Mouse (Mus musculus): ENCODE data around the gene Cyp3a13. TPM values are rescaled to one million over a fixed set of nuclear protein-coding genes. Genes with fewer than 3 reads are reported as not detected.

Cyp3a13 gene
- total RNA-seq, 1 experiment, result 0.31 TPM

Other genes starting within 250 kb of the Cyp3a13 start
- 12.3 and 12.5 TPM in 2 replicates for gene Agfg2, start 236.9 kb downstream of the Cyp3a13 start, total RNA-seq (2012; rRNA removed)
- gene Nyap1, start 180.0 kb downstream of the Cyp3a13 start, total RNA-seq (2012; rRNA removed), result 5.9 and 7.4 TPM in 2 replicates
- gene Tsc22d4, start 175.9 kb downstream of the Cyp3a13 start, total RNA-seq (2012; rRNA removed), result 15.9 and 21.6 TPM in 2 replicates
- 27.6 and 34.5 TPM in 2 replicates for gene Ppp1r35, start 142.8 kb downstream of the Cyp3a13 start, total RNA-seq (2012; rRNA removed)
- 42.3 and 43.0 TPM in 2 replicates for gene Mepce, start 134.0 kb downstream of the Cyp3a13 start, total RNA-seq (2012; rRNA removed)
- 24.5 and 33.0 TPM in 2 replicates for gene Zcwpw1, start 133.8 kb downstream of the Cyp3a13 start, total RNA-seq (2012; rRNA removed)
- gene Pilra, start 85.3 kb downstream of the Cyp3a13 start, total RNA-seq (2012; rRNA removed), result 0.21 and 0.62 TPM in 2 replicates
- gene Pilrb1, start 63.5 kb downstream of the Cyp3a13 start, total RNA-seq (2012; rRNA removed), result not detected in 2 replicates
- not detected in 2 replicates for gene Pilrb2, start 49.8 kb downstream of the Cyp3a13 start, total RNA-seq (2012; rRNA removed)
- 0.04 TPM in 1 of 2 replicates, not detected in the other for gene Gjc3, start 41.5 kb upstream of the Cyp3a13 start, total RNA-seq (2012; rRNA removed)
- gene Azgp1, start 59.9 kb upstream of the Cyp3a13 start, total RNA-seq (2012; rRNA removed), result not detected in 2 replicates
- gene Smok3a, start 99.6 kb upstream of the Cyp3a13 start, total RNA-seq (2012; rRNA removed), result not detected in 2 replicates
- not detected in 2 replicates for gene Smok3b, start 99.8 kb upstream of the Cyp3a13 start, total RNA-seq (2012; rRNA removed)
- not detected in 2 replicates for gene Smok3c, start 131.6 kb upstream of the Cyp3a13 start, total RNA-seq (2012; rRNA removed)
- gene Zkscan1, start 163.5 kb upstream of the Cyp3a13 start, total RNA-seq (2012; rRNA removed), result 9.8 and 10.5 TPM in 2 replicates
- gene Zscan21, start 195.3 kb upstream of the Cyp3a13 start, total RNA-seq (2012; rRNA removed), result 12.2 and 15.5 TPM in 2 replicates
- gene Zfp113, start 234.1 kb upstream of the Cyp3a13 start, total RNA-seq (2012; rRNA removed), result 3.7 and 5.3 TPM in 2 replicates
- gene Cops6, start 239.5 kb upstream of the Cyp3a13 start, total RNA-seq (2012; rRNA removed), result 98.6 and 122 TPM in 2 replicates